Mouse (Mus musculus) midbrain, postnatal 0 days (tissue): ENCODE results near the gene Prrc2b. TPM values are rescaled to one million over a fixed set of nuclear protein-coding genes. Genes with fewer than 3 reads are reported as not detected.

ENCODE experiments used
- ATAC-seq: fragments of 200-750 bp; cut with Nextera tagmentation; 2 replicates; pipeline ENCODE4 v1.8.0; 2017; ENCODE audit warnings: moderate number of reproducible peaks, mild to moderate bottlenecking, moderate TSS enrichment, moderate library complexity; ENCODE audit not compliant: low FRiP score
- DNase-seq: peaks from one replicate; pipeline ENCODE4 v3.0.0-alpha.2; 2015; ENCODE audit warnings: low spot score
- H3K27ac ChIP-seq: fragments of 300-500 bp; sonication (generic); 2 replicates; pipeline ENCODE4 v1.5.1; 2014; ENCODE audit warnings: low read depth, mild to moderate bottlenecking, low read length, mixed read lengths
- H3K27me3 ChIP-seq: fragments of 300-500 bp; sonication (generic); 2 replicates; pipeline ENCODE4 v1.6.1; 2014; ENCODE audit warnings: low read length, control low read depth, mixed read lengths; ENCODE audit not compliant: insufficient read depth
- H3K36me3 ChIP-seq: fragments of 300-500 bp; sonication (generic); 2 replicates; pipeline ENCODE4 v1.6.1; 2014; ENCODE audit warnings: low read length, control low read depth, mixed read lengths; ENCODE audit not compliant: insufficient read depth
- H3K4me1 ChIP-seq: fragments of 300-500 bp; sonication (generic); 2 replicates; pipeline ENCODE4 v1.6.1; 2014; ENCODE audit warnings: mild to moderate bottlenecking, control low read depth, antibody characterized with exemption, low read length, mixed read lengths; ENCODE audit not compliant: insufficient read depth
- H3K4me2 ChIP-seq: fragments of 300-500 bp; sonication (generic); 2 replicates; pipeline ENCODE4 v1.6.1; 2014; ENCODE audit warnings: low read depth, mild to moderate bottlenecking, low read length, mixed read lengths; ENCODE audit not compliant: poor library complexity, severe bottlenecking
- H3K4me3 ChIP-seq: fragments of 300-500 bp; sonication (generic); 2 replicates; pipeline ENCODE4 v1.5.1; 2014; ENCODE audit warnings: low read depth, mild to moderate bottlenecking, low read length, moderate library complexity
- H3K9ac ChIP-seq: fragments of 300-500 bp; sonication (generic); replicated peaks from 2 replicates; pipeline ENCODE4 v1.6.1; 2014; ENCODE audit warnings: mild to moderate bottlenecking, low read length, moderate library complexity, mixed read lengths; ENCODE audit not compliant: poor library complexity, severe bottlenecking
- H3K9me3 ChIP-seq: fragments of 300-500 bp; sonication (generic); 2 replicates; pipeline ENCODE4 v1.6.1; 2016; ENCODE audit warnings: low read length, control low read depth
- CTCF ChIP-seq: IDR thresholded peaks from 2 replicates; pipeline ENCODE4 v1.5.1; 2016; ENCODE audit warnings: antibody characterized with exemption, mild to moderate bottlenecking
- WGBS: fragments of 180-500 bp; shearing (Covaris S2); extraction: QIAGEN DNeasy Blood & Tissue Kit; methylation state at CpG from one replicate; pipeline ENCODE4 v1.1.7; 2014; 5-methylcytosine and 5-hydroxymethylcytosine counted together
- polyA plus RNA-seq: library from polyadenylated mRNA; unstranded; fragments of >200 nt; fragmentation: Nextera tagmentation; extraction: Ambion mirVana; gene quantifications from 2 replicates; pipeline ENCODE4 v1.2.1, GENCODE M21; 2015
- total RNA-seq: library from RNA; depleted of rRNA; stranded (reverse); fragments of >200 nt; gene quantifications from 2 replicates; pipeline ENCODE4 v1.2.3, GENCODE M21; 2014

Gene Prrc2b
- total and polyA plus RNA-seq, 2 experiments from 2014 or later, result 65.9 to 164 TPM

GRCm38 (mm10) chr2:32258887-32259533 is 108.1 kb downstream of the Prrc2b start:
- peak overlapping the region; percentile 61 for H3K9ac ChIP-seq
- H3K4me2 ChIP-seq, result peak overlapping the region; percentile 86
- H3K27me3 ChIP-seq, result no peaks in the 10 kb centered on the region
- peaks cover 28% of the 10 kb centered on the region for H3K36me3 ChIP-seq
- no peak for DNase-seq
- 62% methylated on average over 6 of the region's 6 CpGs for WGBS
- H3K4me1 ChIP-seq, result peaks cover 5% of the 10 kb centered on the region
- H3K27ac ChIP-seq, result peak overlapping the region; percentile 7; the same call in 1 of the 2 replicates
- TF ChIP-seq CTCF, result no peak
- H3K9me3 ChIP-seq, result no peaks in the 10 kb centered on the region
- H3K4me3 ChIP-seq, result peak overlapping the region; percentile 49
- no peak for ATAC-seq

- Histone ChIP-seq H3K36me3 (peaks cover 20% of the 10 kb centered on the region), H3K9me3 (no peaks in the 10 kb centered on the region), H3K9ac (peak within 1 kb of the TSS; percentile 61), H3K4me1 (peaks cover 5% of the 10 kb centered on the region), H3K4me3 (peak within 1 kb of the TSS; percentile 49), H3K27me3 (no peaks in the 10 kb centered on the region), H3K4me2 (peak within 1 kb of the TSS; percentile 86), H3K27ac (peak within 1 kb of the TSS; percentile 7; the same call in 1 of the 2 replicates)
- DNase-seq, result peak; percentile 92
- 2% methylated on average over 56 of the region's 59 CpGs for WGBS
- no peak for TF ChIP-seq CTCF
- ATAC-seq, result peak; percentile 88
Measured at GRCm38 (mm10) chr2:32259657-32260417, 109.0 kb downstream of the Prrc2b start, which contains the start of gene Uck1. Gene Uck1, minus strand, starts transcription at chr2:32260159.

GRCm38 (mm10) chr2:32260635-32261034 is 109.8 kb downstream of the Prrc2b start:
- H3K9ac ChIP-seq, result no peak overlapping the region
- H3K4me3 ChIP-seq, result no peak overlapping the region
- no peak overlapping the region for H3K27ac ChIP-seq
- peak overlapping the region; percentile 86; the same call in 1 of the 2 replicates for H3K4me2 ChIP-seq
- no peaks in the 10 kb centered on the region for H3K9me3 ChIP-seq
- peaks cover 5% of the 10 kb centered on the region for H3K4me1 ChIP-seq
- WGBS, result 24% methylated on average over 4 of the region's 4 CpGs
- ATAC-seq, result no peak
- peaks cover 20% of the 10 kb centered on the region for H3K36me3 ChIP-seq
- TF ChIP-seq CTCF, result peak; percentile 66
- no peaks in the 10 kb centered on the region for H3K27me3 ChIP-seq
- DNase-seq, result peak; percentile 38

GRCm38 (mm10) chr2:32275823-32276222 is 124.9 kb downstream of the Prrc2b start:
- H3K27me3 ChIP-seq, result no peaks in the 10 kb centered on the region
- 81% methylated on average over 3 of the region's 3 CpGs for WGBS
- no peak overlapping the region for H3K9ac ChIP-seq
- DNase-seq (no peak), ATAC-seq (no peak)
- H3K27ac ChIP-seq, result no peak overlapping the region
- no peak overlapping the region for H3K4me3 ChIP-seq
- no peaks in the 10 kb centered on the region for H3K4me1 ChIP-seq
- H3K4me2 ChIP-seq, result no peak overlapping the region
- H3K9me3 ChIP-seq, result no peaks in the 10 kb centered on the region
- TF ChIP-seq CTCF, result no peak
- H3K36me3 ChIP-seq, result peaks cover 23% of the 10 kb centered on the region

- H3K27me3 ChIP-seq, result no peaks in the 10 kb centered on the region
- DNase-seq (no peak), ATAC-seq (no peak)
- no peak for TF ChIP-seq CTCF
- peaks cover 37% of the 10 kb centered on the region for H3K36me3 ChIP-seq
- peaks cover 8% of the 10 kb centered on the region; the same call in 1 of the 2 replicates for H3K4me1 ChIP-seq
- H3K9me3 ChIP-seq, result no peaks in the 10 kb centered on the region
- no peak overlapping the region for H3K27ac ChIP-seq
- H3K4me2 ChIP-seq, result no peak overlapping the region
- H3K9ac ChIP-seq, result no peak overlapping the region
- WGBS, result 91% methylated on average over 2 of the region's 2 CpGs
- H3K4me3 ChIP-seq, result no peak overlapping the region
Measured at GRCm38 (mm10) chr2:32282289-32282688, 131.4 kb downstream of the Prrc2b start.

- no peaks in the 10 kb centered on the region for H3K27me3 ChIP-seq
- DNase-seq (peak; percentile 61), ATAC-seq (no peak)
- 88% methylated on average over 1 of the region's 1 CpGs for WGBS
- TF ChIP-seq CTCF, result peak; percentile 69
- H3K4me3 ChIP-seq, result no peak overlapping the region
- peaks cover 34% of the 10 kb centered on the region for H3K36me3 ChIP-seq
- H3K9me3 ChIP-seq, result no peaks in the 10 kb centered on the region
- H3K4me1 ChIP-seq, result peaks cover 8% of the 10 kb centered on the region; the same call in 1 of the 2 replicates
- no peak overlapping the region for H3K27ac ChIP-seq
- H3K9ac ChIP-seq, result no peak overlapping the region
- no peak overlapping the region for H3K4me2 ChIP-seq
Measured at GRCm38 (mm10) chr2:32282727-32283126, 131.8 kb downstream of the Prrc2b start.
